Mouse (Mus musculus) embryonic fibroblast, embryonic 13.5 days (primary cell): ENCODE measurements around the gene Asb8.

Source experiments
- CTCF ChIP-seq: IDR thresholded peaks from 2 replicates; pipeline ENCODE4 v1.5.1; 2011; ENCODE audit warnings: mild to moderate bottlenecking, control low read depth, low read length, moderate library complexity, borderline replicate concordance; ENCODE audit not compliant: insufficient read depth
- POLR2A ChIP-seq: IDR thresholded peaks from 2 replicates; pipeline ENCODE4 v1.6.1; 2011; ENCODE audit warnings: low read depth, mild to moderate bottlenecking, control low read depth, low read length, moderate library complexity

- TF ChIP-seq CTCF (no peak), POLR2A (no peak)
Observed at GRCm38 (mm10) chr15:98131001-98131400, 34.4 kb downstream of the Asb8 start.
